Mouse (Mus musculus) kidney, embryonic 14.5 days (tissue): Measurements from ENCODE around the gene Tex19.1. TPM values are rescaled to one million over a fixed set of nuclear protein-coding genes. Genes with fewer than 3 reads are reported as not detected.

ENCODE experiments used
- ATAC-seq: fragments of 200-750 bp; cut with Nextera tagmentation; 2 replicates; pipeline ENCODE4 v1.8.0; 2017; ENCODE audit warnings: moderate number of reproducible peaks, mild to moderate bottlenecking, moderate TSS enrichment, moderate library complexity; ENCODE audit not compliant: low FRiP score, low TSS enrichment
- H3K27ac ChIP-seq: fragments of 300-500 bp; sonication (generic); 2 replicates; pipeline ENCODE4 v1.5.1; 2014; ENCODE audit warnings: low read depth, mild to moderate bottlenecking, low read length, moderate library complexity, mixed read lengths
- H3K27me3 ChIP-seq: fragments of 300-500 bp; sonication (generic); 2 replicates; pipeline ENCODE4 v1.6.1; 2014; ENCODE audit warnings: mild to moderate bottlenecking, low read length; ENCODE audit not compliant: control insufficient read depth, insufficient read depth
- H3K36me3 ChIP-seq: fragments of 300-500 bp; sonication (generic); 2 replicates; pipeline ENCODE4 v1.6.1; 2014; ENCODE audit warnings: low read length, mixed read lengths; ENCODE audit not compliant: control insufficient read depth, insufficient read depth
- H3K4me1 ChIP-seq: fragments of 300-500 bp; sonication (generic); 2 replicates; pipeline ENCODE4 v1.6.1; 2014; ENCODE audit warnings: low read length, mixed read lengths; ENCODE audit not compliant: control insufficient read depth, insufficient read depth
- H3K4me2 ChIP-seq: fragments of 300-500 bp; sonication (generic); replicated peaks from 2 replicates; pipeline ENCODE4 v1.6.1; 2014; ENCODE audit warnings: low read depth, mild to moderate bottlenecking, low read length
- H3K4me3 ChIP-seq: fragments of 300-500 bp; sonication (generic); 2 replicates; pipeline ENCODE4 v1.5.1; 2014; ENCODE audit warnings: mild to moderate bottlenecking, low read length
- H3K9ac ChIP-seq: fragments of 300-500 bp; sonication (generic); 2 replicates; pipeline ENCODE4 v1.6.1; 2014; ENCODE audit warnings: low read depth, mild to moderate bottlenecking, low read length, moderate library complexity
- H3K9me3 ChIP-seq: fragments of 300-500 bp; sonication (generic); 2 replicates; pipeline ENCODE4 v1.6.1; 2016; ENCODE audit warnings: low read length; ENCODE audit not compliant: control insufficient read depth
- WGBS: fragments of 180-500 bp; shearing (Covaris S2); extraction: QIAGEN DNeasy Blood & Tissue Kit; methylation state at CpG from one replicate; pipeline ENCODE4 v1.1.7; 2014; 5-methylcytosine and 5-hydroxymethylcytosine counted together
- polyA plus RNA-seq: library from polyadenylated mRNA; unstranded; fragments of >200 nt; fragmentation: Nextera tagmentation; extraction: Ambion mirVana; gene quantifications from 2 replicates; pipeline ENCODE4 v1.2.1, GENCODE M21; 2014

Tex19.1 gene
- polyA plus RNA-seq, 1 experiment from 2014 or later: not detected

DNA sequence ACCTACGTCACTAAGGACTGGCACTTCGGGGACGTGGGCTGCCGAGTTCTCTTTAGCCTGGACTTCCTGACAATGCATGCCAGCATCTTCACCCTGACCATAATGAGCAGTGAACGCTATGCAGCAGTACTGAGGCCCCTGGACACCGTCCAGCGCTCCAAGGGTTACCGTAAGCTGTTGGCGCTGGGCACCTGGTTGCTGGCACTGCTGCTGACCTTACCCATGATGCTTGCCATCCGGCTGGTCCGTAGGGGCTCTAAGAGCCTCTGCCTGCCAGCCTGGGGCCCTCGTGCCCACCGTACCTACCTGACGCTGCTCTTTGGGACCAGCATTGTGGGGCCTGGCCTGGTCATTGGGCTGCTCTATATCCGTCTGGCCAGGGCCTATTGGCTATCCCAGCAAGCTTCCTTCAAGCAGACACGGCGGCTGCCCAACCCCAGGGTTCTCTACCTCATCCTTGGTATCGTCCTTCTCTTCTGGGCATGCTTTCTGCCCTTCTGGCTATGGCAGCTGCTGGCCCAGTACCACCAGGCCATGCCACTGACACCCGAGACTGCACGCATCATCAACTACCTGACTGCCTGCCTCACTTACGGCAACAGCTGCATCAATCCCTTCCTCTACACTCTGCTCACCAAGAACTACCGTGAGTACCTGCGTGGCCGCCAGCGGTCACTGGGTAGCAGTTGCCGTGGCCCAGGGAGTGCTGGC lies 14.8 kb downstream of the Tex19.1 start:
- Histone ChIP-seq H3K4me2 (no peak overlapping the region), H3K4me3 (no peak overlapping the region), H3K9ac (no peak overlapping the region), H3K4me1 (peaks cover 11% of the 10 kb centered on the region; the same call in 1 of the 2 replicates), H3K9me3 (no peaks in the 10 kb centered on the region), H3K27me3 (peaks cover 19% of the 10 kb centered on the region), H3K27ac (no peak overlapping the region), H3K36me3 (no peaks in the 10 kb centered on the region)
- ATAC-seq: peak; percentile 58
- WGBS: 75% methylated on average over 26 of the region's 26 CpGs

DNA sequence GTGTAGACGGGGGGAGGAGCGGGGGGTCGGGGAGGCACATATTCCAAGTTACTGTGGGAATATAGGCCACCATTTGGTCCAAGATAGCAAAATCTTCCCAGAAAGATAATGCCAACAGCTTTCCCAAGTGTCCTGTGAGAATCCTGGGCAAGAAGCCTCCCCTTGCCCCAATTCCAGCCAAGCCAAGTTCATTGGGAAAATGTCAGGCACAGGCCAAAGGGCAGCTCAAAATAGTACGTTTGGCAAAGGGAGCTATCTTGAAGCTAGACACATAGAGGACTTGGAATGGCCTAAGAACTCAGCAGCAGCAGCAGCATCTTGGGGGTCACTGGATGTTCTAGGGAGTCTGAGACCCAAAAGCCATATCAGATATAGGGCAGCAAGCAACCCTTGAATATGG lies 17.8 kb downstream of the Tex19.1 start:
- Histone ChIP-seq H3K36me3 (no peaks in the 10 kb centered on the region), H3K9me3 (no peaks in the 10 kb centered on the region), H3K27ac (no peak overlapping the region), H3K4me2 (no peak overlapping the region), H3K9ac (no peak overlapping the region), H3K4me1 (0 out of 2 replicates have a peak, but pooled peaks cover 5% of the 10 kb centered on the region), H3K4me3 (no peak overlapping the region), H3K27me3 (no peaks in the 10 kb centered on the region)
- 87% methylated on average over 4 of the region's 4 CpGs for WGBS
- ATAC-seq: no peak

DNA sequence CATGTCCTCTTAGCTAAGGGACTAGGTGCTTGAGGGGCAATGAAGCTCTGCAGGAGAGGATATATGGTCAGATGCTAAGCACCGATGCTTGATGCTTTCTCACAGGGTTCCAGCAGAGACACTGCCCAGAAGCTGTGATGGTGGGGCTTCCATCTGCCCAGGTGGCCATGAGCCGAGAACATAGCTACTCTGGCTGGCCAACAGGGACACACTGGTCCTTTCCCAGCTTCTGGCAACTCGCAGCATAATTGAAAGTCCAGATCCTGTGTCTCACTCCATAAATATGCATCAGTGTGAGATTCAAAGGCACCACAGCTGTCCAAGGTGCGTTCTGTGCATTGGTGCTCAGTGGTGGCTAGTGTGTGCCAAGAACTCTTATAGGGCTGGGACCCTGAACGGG lies 27.3 kb downstream of the Tex19.1 start:
- Histone ChIP-seq H3K4me3 (no peak overlapping the region), H3K27me3 (no peaks in the 10 kb centered on the region), H3K36me3 (no peaks in the 10 kb centered on the region; the same call in 1 of the 2 replicates), H3K4me1 (no peaks in the 10 kb centered on the region), H3K27ac (no peak overlapping the region), H3K9me3 (no peaks in the 10 kb centered on the region), H3K4me2 (no peak overlapping the region), H3K9ac (no peak overlapping the region)
- WGBS: 82% methylated on average over 5 of the region's 5 CpGs
- no peak for ATAC-seq

DNA sequence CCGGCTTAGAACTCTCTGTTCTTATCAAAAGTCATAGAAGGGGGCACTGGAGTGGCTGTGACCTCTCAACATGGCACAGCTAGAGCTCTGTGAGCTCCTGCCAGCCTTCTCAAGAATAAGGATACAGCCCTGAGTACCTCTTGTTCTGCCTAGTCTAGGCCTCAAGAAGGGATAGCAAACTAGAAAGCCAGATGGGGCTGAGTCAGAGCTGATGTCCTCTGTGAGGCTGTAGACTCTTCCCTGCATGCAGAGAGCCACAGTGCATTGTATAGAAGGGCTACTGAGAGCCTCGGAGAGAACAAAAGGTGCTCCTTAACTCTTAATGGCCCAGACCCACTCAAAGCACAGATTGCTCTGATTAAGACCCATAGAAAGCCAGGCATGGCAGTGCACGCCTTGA lies 28.3 kb downstream of the Tex19.1 start:
- ATAC-seq: no peak
- no peak overlapping the region for H3K4me3 ChIP-seq
- H3K36me3 ChIP-seq: no peaks in the 10 kb centered on the region; the same call in 1 of the 2 replicates
- no peaks in the 10 kb centered on the region for H3K4me1 ChIP-seq
- no peak overlapping the region for H3K27ac ChIP-seq
- no peak overlapping the region for H3K9ac ChIP-seq
- 48% methylated on average over 3 of the region's 3 CpGs for WGBS
- H3K9me3 ChIP-seq: no peaks in the 10 kb centered on the region
- H3K4me2 ChIP-seq: no peak overlapping the region
- no peaks in the 10 kb centered on the region for H3K27me3 ChIP-seq

DNA sequence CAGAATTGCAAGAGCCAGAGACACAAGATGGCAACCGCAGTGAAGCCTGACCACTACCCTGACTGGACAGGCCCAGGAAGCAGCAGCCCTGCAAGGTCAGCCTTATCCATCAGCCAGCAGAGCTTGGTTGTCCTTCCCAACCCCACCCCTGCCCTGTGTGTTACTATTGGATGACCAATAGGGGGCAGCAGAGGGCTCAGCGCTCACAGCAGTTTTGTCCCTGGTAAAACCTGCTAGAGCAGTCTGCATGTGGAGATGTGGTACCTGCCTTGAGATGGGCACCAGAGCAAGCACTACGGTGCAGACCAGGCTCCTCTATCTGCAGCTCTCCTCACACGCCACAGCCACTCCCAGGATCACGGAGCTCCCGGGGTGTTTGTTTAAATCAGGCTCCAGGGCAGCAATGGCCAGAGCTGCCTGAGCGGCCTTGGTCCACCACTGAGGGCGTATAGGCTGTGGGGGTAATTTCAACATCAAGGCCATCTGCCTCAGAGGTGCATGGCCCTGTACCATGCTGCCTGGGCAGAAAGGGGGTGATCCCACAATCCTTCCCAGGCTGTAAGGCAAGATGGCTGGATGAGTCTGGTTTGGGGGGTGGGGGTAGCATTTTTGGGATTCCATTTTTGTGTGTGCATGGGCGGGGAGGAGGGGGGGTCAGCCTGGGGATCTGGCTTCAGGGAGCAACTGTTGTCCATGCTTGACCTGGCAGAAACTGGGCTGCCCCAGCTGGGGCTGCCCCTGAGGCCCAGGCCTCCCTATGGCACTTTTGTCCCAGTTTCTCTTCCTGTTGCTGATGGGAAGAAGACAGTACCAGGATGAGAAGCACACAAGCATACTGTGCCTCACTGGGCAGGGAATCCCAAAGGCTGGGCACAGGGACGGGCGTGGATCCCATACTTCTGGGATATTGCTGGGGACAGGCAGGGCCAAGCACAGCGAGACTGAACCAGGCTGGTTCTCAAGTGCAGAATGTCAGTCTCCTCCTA lies 30.6 kb downstream of the Tex19.1 start:
- Histone ChIP-seq H3K9me3 (no peaks in the 10 kb centered on the region), H3K27ac (no peak overlapping the region), H3K9ac (no peak overlapping the region), H3K27me3 (no peaks in the 10 kb centered on the region), H3K4me3 (no peak overlapping the region), H3K4me2 (no peak overlapping the region), H3K4me1 (no peaks in the 10 kb centered on the region), H3K36me3 (peaks cover 5% of the 10 kb centered on the region; the same call in 1 of the 2 replicates)
- 56% methylated on average over 12 of the region's 12 CpGs for WGBS
- peak; percentile 56 for ATAC-seq

DNA sequence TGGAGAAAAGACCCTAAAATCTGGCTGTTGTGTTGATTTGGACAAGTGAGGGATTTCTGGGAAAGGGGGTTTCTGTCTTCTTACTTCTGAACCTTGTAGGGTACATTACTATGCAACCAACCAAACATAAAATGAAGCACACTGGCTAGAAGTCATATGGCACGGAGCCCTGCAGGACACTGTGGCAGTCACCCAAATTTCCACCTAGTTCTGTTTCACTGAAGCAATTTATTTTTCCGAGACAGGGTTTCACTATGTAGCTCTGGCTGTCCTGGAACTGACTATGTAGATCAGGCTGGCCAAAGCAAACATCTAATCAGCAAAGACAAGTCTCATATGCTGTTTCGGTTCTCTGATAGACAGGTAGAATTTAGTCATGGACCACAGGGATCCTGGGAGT lies 43.7 kb downstream of the Tex19.1 start:
- no peak overlapping the region for H3K27ac ChIP-seq
- no peak overlapping the region for H3K4me2 ChIP-seq
- H3K36me3 ChIP-seq: no peaks in the 10 kb centered on the region
- no peaks in the 10 kb centered on the region for H3K9me3 ChIP-seq
- 91% methylated on average over 3 of the region's 3 CpGs for WGBS
- H3K9ac ChIP-seq: no peak overlapping the region
- H3K27me3 ChIP-seq: no peaks in the 10 kb centered on the region
- no peak for ATAC-seq
- H3K4me1 ChIP-seq: no peaks in the 10 kb centered on the region
- no peak overlapping the region for H3K4me3 ChIP-seq

DNA sequence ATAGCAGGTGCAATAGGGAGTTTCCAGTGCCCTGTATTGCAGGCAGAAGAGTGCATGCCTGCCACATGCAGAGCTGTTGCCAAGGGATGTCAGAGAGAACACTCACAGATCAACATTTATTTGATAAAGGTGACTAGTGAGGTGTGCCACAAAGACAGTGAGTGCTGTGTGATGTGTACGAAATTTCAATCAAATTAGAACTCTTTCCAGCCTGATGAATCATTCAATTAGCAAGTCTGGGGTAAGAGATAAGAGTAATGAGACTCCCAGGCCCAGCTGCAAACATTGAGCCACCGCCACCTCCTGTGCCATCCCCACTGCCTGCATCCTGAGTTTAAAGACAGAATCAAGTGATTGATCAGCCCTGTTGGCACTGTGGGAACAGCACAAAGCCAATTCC lies 46.8 kb downstream of the Tex19.1 start:
- Histone ChIP-seq H3K9ac (no peak overlapping the region), H3K9me3 (no peaks in the 10 kb centered on the region), H3K27me3 (no peaks in the 10 kb centered on the region), H3K27ac (no peak overlapping the region), H3K36me3 (no peaks in the 10 kb centered on the region; the same call in 1 of the 2 replicates), H3K4me3 (no peak overlapping the region), H3K4me2 (no peak overlapping the region), H3K4me1 (no peaks in the 10 kb centered on the region)
- WGBS: 64% methylated on average over 2 of the region's 2 CpGs
- no peak for ATAC-seq

DNA sequence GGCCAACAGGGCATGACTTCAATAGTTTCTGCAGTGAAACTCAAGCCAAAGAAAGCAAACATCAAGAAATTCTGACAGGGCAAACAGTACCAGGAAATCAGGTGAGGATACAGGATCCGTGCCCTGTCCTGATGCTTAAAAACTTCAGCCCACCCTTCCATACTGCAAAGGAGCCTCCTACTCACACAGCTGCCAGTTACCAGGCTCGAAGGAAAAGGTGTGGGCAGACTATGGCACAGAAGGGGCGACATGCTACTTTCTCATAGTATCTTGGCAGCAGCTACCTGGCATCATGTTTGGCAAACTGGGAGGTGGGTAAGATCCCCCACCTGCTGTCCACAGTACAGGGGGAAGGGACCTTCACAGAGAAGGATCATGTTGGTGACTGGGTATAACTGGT lies 47.5 kb downstream of the Tex19.1 start:
- no peak overlapping the region for H3K27ac ChIP-seq
- no peaks in the 10 kb centered on the region for H3K4me1 ChIP-seq
- no peaks in the 10 kb centered on the region for H3K27me3 ChIP-seq
- H3K9ac ChIP-seq: no peak overlapping the region
- 0 out of 2 replicates have a peak, but pooled peaks have one; percentile 46 for ATAC-seq
- H3K36me3 ChIP-seq: no peaks in the 10 kb centered on the region; the same call in 1 of the 2 replicates
- WGBS: 47% methylated on average over 3 of the region's 3 CpGs
- H3K4me2 ChIP-seq: no peak overlapping the region
- H3K9me3 ChIP-seq: no peaks in the 10 kb centered on the region
- H3K4me3 ChIP-seq: no peak overlapping the region
